Mouse (Mus musculus): ENCODE results near the gene Poldip2.
A peak's percentile ranks its signal among the peaks of the same experiment; 100 is the strongest.

The Poldip2 gene

GRCm38 (mm10) chr11:78544449-78545111, 32.6 kb downstream of the Poldip2 start:
- no peak for DNase-seq (ENCODE audit: low spot score in 2 of 2)

GRCm38 (mm10) chr11:78545181-78545580, 33.2 kb downstream of the Poldip2 start:
- no peak for DNase-seq (ENCODE audit: low spot score in 2 of 2)

- DNase-seq (ENCODE audit: low spot score in 2 of 2): no peak
These were observed 35.9 kb downstream of the Poldip2 start for GRCm38 (mm10) chr11:78547718-78548460.

- no peak for DNase-seq (ENCODE audit: low spot score in 2 of 2)
These were observed 37.5 kb downstream of the Poldip2 start for GRCm38 (mm10) chr11:78549491-78549987.

GRCm38 (mm10) chr11:78550168-78551058, 38.4 kb downstream of the Poldip2 start, which contains the start of gene Tmem97:
Gene Tmem97 (minus strand): TSS chr11:78550777.
- DNase-seq (ENCODE audit: low spot score in 2 of 2): peak; percentile 91 to 97

- no peak for DNase-seq (ENCODE audit: low spot score in 2 of 2)
These were observed 39.0 kb downstream of the Poldip2 start for GRCm38 (mm10) chr11:78551059-78551398.

GRCm38 (mm10) chr11:78555623-78556022, 43.6 kb downstream of the Poldip2 start:
- DNase-seq (ENCODE audit: low spot score in 2 of 2): no peak

GRCm38 (mm10) chr11:78556070-78556469, 44.1 kb downstream of the Poldip2 start:
- no peak for DNase-seq (ENCODE audit: low spot score in 2 of 2)

GRCm38 (mm10) chr11:78557241-78557640, 45.2 kb downstream of the Poldip2 start:
- no peak for DNase-seq (ENCODE audit: low spot score in 2 of 2)

GRCm38 (mm10) chr11:78560447-78560846, 48.5 kb downstream of the Poldip2 start:
- DNase-seq (ENCODE audit: low spot score in 2 of 2): peak; percentile 62 to 85

GRCm38 (mm10) chr11:78566775-78567174, 54.8 kb downstream of the Poldip2 start:
- no peak for DNase-seq (ENCODE audit: low spot score in 2 of 2)

- DNase-seq (ENCODE audit: low spot score in 2 of 2): no peak
These were observed 55.6 kb downstream of the Poldip2 start for GRCm38 (mm10) chr11:78567614-78568013.

- DNase-seq (ENCODE audit: low spot score in 2 of 2): no peak
These were observed 56.8 kb downstream of the Poldip2 start for GRCm38 (mm10) chr11:78568827-78569226.

- DNase-seq (ENCODE audit: low spot score in 2 of 2): no peak
These were observed 57.8 kb downstream of the Poldip2 start for GRCm38 (mm10) chr11:78569806-78570205.

GRCm38 (mm10) chr11:78571441-78571840, 59.4 kb downstream of the Poldip2 start:
- peak; percentile 36 to 51 for DNase-seq (ENCODE audit: low spot score in 2 of 2)

- no peak for DNase-seq (ENCODE audit: low spot score in 2 of 2)
These were observed 59.9 kb downstream of the Poldip2 start for GRCm38 (mm10) chr11:78571854-78572253.

Data from frontal cortex, postnatal 36 days (tissue).